Mouse (Mus musculus): ENCODE measurements around the gene Tent4b.

GRCm38 (mm10) chr8:88252791-88253190 lies 53.8 kb downstream of the Tent4b start:
- TF ChIP-seq CTCF (IDR thresholded peaks at IDR 0.05; ENCODE audit: low read depth) (peak; percentile 65), EP300 (IDR thresholded peaks at IDR 0.05; ENCODE audit: low read depth) (no peak)

All from liver, postnatal 0 days (tissue).